Mouse (Mus musculus) stomach, postnatal 0 days (tissue): Measurements from ENCODE around the gene 1810055G02Rik.

Source experiments
- CTCF ChIP-seq: IDR thresholded peaks from 2 replicates; pipeline ENCODE4 v1.5.1; 2016; ENCODE audit warnings: antibody characterized with exemption, low read depth, mild to moderate bottlenecking, moderate library complexity
- EP300 ChIP-seq: optimal IDR thresholded peaks from 2 replicates; pipeline ENCODE3; 2016; ENCODE audit warnings: antibody characterized with exemption

DNA sequence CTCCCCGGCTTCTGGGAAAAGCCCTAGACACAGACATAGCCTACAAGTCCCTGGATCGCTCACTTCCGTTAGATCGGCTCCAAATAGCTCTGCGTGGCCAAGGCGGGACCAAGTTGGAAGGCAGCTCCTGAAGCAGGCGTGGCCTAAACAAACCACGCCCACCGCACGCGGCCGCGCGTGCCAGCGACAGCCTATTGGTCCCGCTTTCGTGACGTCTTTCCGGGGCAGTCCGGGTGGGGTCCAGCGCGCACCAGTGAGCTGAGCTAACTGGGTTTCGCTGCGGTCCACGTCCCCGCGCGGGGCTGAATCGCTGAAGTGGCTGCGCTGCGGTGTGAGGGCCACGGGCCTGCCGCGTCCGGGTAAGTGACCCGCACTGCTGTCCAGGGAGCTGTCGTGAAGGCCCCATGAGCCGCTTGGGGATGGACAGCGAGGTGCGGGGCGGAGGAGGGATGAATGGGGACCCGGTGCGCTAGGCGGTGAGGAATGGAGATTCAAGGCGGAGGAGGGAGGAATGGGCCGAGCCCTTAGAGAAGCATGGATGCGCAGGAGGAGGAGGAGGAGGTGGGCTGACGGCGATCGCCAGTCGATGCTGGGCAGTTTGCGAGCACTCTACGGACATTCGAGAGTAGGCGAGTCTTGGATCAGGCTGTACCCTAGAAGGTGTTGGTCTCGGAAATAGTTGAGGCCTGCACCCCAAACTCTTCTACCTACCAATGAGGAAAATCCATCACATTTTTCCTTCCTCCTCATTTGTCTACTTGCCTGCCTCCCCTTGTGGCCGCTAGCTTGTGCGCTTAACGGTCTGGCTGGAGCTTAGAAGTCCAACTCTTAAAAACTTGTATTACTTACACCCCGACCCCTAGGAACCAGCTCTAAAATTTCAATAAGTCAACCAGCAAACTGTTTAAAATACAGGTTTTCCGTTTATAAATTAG, at the start of gene 1810055G02Rik:
- peak; percentile 26 for TF ChIP-seq CTCF
- no peak for TF ChIP-seq EP300
